Mouse (Mus musculus): ENCODE data around the gene Alpl. TPM values are rescaled to one million over a fixed set of nuclear protein-coding genes. Genes with fewer than 3 reads are reported as not detected.
A peak's percentile ranks its signal among the peaks of the same experiment; 100 is the strongest.

Gene Alpl
- total RNA-seq, 2 experiments from 2014 or later: 8.9 to 9.0 TPM

- no peak for DNase-seq
Observed at GRCm38 (mm10) chr4:137733459-137733858, 62.7 kb downstream of the Alpl start.

DNA sequence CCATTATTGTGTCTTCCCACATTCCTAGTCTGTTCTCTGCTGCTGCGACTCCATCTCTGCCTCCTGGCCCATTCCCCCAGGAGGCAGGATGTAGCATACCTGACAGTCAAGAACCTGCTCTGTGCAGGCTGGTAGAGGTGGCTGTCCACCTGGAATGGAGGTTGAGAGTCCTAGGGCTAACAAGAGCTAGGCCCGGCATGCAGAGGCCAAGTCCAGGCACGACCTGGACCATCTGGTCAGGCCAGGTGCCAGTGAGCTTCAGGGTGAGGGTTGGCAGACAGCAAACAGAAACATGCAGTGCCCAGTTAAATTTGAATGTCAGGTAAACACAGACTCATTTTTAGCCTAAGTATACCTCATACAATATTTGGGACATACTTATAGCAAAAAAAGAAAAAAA lies 63.2 kb downstream of the Alpl start:
- no peak for DNase-seq

DNA sequence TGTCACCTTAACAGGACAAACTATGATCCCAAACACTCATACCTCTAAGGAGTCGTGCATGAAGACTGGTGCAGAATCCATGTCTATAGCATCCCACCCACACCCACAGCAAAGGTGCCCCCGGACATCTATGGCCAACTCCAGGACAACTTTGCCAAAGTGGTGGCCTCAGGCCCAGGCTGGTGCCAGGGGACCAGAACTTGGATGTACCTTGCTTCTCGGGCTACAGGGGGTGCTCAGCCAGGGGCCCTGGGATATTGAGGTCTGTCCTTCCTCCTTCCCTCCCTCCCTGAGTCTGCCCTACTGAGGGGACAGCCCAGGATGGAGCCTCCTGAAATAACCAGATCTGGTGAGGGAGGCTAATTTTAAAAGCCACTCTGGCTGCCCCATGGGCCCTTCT lies 63.8 kb downstream of the Alpl start:
- DNase-seq: no peak

DNA sequence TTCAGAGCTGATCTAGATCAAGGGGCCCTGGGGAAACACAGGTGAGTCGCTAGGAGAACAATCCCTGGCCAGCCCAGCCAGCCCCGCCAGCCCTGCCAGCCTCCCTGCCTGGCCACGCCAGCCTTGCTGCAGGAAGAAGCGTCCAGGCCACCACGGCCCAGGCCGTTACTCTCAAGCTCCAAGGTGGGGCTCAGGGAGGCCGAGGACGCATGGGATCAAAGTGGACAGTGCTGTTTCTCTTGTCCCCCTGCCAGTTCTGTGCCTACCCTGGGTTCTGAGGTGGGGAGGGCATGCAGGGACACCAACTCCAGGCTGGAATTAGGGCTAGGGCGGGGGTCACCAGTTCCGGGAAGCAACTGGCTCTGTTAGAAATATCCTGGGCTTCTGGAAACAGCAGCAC lies 64.3 kb downstream of the Alpl start:
- no peak for DNase-seq

- DNase-seq: no peak
Observed at GRCm38 (mm10) chr4:137730757-137731156, 65.4 kb downstream of the Alpl start.

DNA sequence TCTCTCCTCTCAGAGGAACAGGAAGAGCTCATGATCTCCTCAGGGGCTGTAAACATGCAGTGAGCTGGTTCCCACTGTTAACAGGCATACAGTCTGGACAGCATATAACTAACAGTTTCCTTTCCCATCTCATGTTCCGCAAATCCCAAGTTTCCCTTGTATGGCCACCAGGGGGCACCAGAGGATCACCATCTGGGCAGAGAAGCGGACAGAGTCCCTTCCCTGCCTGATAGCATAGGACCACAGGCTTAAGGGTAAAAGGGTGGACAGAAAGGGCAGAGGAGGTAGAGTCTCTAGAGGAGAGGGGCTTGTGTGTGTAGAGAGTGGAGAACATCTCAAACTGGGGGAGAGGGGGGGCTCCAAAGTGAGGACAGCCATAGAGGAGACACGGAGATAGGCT lies 66.0 kb downstream of the Alpl start:
- DNase-seq: peak; percentile 94

DNA sequence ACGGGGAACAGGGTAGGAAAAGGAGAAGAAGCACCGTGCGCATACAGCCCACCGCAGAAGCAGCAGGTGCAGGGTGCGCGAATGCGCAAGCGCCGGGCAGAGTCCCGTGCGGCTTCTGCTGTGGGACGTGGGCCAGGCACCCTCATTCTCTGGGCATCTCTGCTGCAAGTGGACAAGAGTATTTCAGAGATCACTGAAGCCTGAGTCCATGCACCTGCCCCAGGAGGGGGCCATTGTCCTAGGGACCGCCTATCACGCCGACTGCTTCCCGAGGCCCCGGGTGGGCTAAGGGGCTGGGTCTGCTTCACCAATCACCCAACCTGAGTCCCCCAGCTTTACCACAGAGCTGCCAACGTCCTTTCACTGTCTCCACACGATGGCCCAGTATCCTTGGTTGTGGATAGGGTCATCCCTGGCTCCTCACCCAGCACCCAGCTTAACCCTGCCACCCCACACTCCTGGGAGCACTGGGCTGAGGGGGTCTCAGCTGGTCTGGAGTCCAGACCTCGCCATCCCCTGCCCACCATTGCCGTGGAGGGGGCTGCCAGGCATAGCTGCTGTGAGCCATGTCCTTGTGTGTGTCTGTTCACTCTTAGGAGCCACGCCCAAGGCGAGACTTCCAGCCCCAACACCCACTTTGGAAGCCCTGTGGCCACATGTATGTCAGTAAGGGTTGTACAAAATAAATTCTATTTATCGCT lies 66.9 kb downstream of the Alpl start:
- no peak for DNase-seq

DNA sequence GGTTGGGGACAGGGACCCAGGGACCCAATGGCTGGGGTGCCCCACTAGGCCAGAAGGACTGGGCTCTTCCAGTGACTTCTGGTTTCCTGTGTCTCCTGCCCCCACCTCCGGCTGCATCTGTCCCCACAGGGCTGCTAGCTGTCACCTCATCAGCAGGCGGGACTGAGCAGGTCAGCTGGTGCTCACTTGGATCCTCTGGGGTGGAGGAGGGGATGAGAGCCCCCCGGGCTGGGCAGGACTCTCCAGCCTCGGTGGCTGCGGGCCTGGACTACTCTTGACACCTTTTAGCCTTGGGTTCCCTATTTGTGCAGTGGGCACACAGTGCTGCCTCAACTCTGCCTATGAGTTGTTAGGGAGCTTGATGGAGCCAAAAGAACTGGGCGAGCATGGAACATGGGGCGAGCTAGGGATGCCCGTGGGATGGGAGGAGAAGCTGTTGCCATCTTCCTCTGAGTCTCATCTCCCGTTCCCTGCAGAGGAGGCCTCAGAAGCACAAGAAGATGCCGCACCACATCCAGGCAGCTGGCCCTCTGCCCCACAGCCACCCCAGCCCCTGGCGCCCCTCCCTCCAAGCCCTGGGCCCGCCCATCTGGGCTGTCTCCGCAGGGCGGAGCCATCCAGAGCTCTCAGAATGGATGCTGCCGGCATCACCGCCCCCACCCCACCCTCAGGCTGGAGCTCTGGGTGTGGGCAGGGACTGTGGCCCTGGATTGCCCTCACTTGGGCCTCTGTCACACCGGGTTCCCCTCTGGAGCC lies 67.6 kb downstream of the Alpl start:
- DNase-seq: peak; percentile 38

GRCm38 (mm10) chr4:137727506-137728187 lies 68.5 kb downstream of the Alpl start:
- DNase-seq: no peak

GRCm38 (mm10) chr4:137726739-137727505 lies 69.3 kb downstream of the Alpl start:
- no peak for DNase-seq

GRCm38 (mm10) chr4:137725541-137726145 lies 70.5 kb downstream of the Alpl start:
- DNase-seq: no peak

DNA sequence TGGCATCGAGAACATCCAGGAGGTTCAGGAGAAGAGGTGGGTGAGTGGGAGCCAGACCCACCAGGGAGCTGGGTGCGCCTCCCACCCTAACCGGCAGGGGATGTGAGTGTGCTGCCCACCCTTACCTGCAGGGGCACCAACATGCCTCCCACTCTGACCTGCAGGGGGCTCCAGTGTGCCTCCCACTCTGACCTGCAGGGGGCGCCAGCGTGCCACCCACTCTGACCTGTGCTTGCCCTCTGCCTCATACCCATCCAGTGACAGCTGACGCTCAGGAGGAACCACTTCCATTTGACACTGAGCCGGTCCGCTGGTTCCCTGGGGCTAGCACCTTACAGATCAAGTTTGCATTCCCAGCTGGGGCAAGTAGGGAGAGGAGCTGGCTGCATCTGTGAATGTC lies 71.4 kb downstream of the Alpl start:
- peak; percentile 87 for DNase-seq

GRCm38 (mm10) chr4:137724212-137724611 lies 72.0 kb downstream of the Alpl start:
- DNase-seq: peak; percentile 58

DNA sequence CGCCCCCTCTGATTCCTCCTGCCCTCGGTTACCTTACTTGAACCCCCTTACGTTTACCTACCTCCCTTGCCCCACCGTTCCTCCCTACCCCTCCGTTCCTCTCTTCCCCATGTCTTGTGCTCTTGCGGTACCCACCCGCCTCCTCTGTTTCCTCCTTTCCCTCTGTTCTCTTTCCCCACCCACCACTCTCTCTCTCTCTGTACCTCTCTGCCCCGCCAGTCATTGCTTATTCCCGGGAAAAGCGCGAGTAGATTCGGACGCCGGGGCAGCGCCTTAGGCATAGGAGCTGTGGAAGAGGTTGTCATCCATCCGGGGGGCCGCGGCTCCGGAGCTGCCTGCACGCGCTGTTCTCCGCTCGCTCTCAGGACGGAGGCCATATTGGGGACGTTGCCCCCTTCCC lies 72.7 kb downstream of the Alpl start:
- DNase-seq: no peak

GRCm38 (mm10) chr4:137722692-137723427 lies 73.3 kb downstream of the Alpl start:
- peak; percentile 81 for DNase-seq

DNA sequence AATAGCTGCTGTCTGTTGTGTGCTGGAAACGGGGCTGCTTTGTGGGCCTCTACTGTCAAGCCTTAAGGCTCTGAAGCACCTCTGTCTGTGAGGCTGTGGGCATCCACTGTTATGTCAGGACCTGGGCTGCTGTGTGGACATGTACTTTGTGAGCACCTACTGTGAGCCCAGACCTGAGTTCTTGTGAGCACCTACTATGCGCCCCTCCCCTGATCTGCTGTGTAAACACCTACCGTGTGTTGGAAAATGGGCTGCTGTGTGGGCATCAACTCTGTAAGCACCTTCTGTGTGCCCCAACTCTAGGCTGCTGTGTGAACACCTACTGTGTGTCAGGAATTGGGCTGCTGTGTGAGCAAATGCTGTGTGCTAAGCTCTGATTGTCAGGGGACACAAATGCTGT lies 74.0 kb downstream of the Alpl start:
- DNase-seq: no peak

GRCm38 (mm10) chr4:137721563-137721962 lies 74.6 kb downstream of the Alpl start:
- DNase-seq: no peak

- no peak for DNase-seq
Observed at GRCm38 (mm10) chr4:137719378-137720077, 76.7 kb downstream of the Alpl start.

- no peak for DNase-seq
Observed at GRCm38 (mm10) chr4:137717671-137718070, 78.5 kb downstream of the Alpl start.

DNA sequence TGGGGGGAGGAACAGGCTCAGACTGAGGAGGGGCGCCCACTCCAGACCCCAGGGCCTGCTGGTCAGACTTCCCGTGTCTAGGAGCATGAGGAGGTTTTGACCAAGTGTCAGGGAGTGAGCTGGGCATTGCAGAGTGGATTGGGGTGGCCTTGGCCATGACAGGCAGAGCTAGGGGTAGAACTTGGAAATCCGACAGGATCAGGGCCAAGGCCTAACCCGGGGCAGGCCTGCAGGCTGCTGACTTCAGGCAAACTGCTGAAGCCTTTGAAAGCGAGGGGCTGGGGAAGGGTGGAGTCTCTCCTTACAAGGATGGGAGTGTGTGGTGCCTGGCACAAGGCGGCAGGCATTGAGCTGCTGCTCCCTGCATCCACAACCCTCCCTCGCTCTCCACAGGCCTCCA lies 79.2 kb downstream of the Alpl start:
- no peak for DNase-seq

All from heart, postnatal 4 days (tissue).